Mouse (Mus musculus) retina, adult 2 months (tissue): ENCODE data around the gene Il2.

Source experiments
- DNase-seq: peaks from one replicate; pipeline ENCODE4 v3.0.0-alpha.2; 2012; ENCODE audit warnings: low read depth, low spot score

Il2 gene

GRCm38 (mm10) chr3:37125655-37126054 is at the start of gene Il2:
Il2 (minus strand) TSS chr3:37125959.
- DNase-seq = no peak

- no peak for DNase-seq
Observed at GRCm38 (mm10) chr3:37174711-37175572, 49.2 kb upstream of the Il2 start.

GRCm38 (mm10) chr3:37173285-37173684 is 47.5 kb upstream of the Il2 start:
- DNase-seq = no peak

GRCm38 (mm10) chr3:37169283-37169682 is 43.5 kb upstream of the Il2 start:
- no peak for DNase-seq

GRCm38 (mm10) chr3:37161096-37161495 is 35.3 kb upstream of the Il2 start:
- no peak for DNase-seq

GRCm38 (mm10) chr3:37158246-37158645 is 32.5 kb upstream of the Il2 start:
- no peak for DNase-seq

- DNase-seq = no peak
Observed at GRCm38 (mm10) chr3:37157082-37157481, 31.3 kb upstream of the Il2 start.

- DNase-seq = no peak
Observed at GRCm38 (mm10) chr3:37154396-37154795, 28.6 kb upstream of the Il2 start.

GRCm38 (mm10) chr3:37153004-37153403 is 27.2 kb upstream of the Il2 start:
- no peak for DNase-seq

- DNase-seq = no peak
Observed at GRCm38 (mm10) chr3:37152274-37152673, 26.5 kb upstream of the Il2 start.

GRCm38 (mm10) chr3:37146810-37147209 is 21.1 kb upstream of the Il2 start:
- DNase-seq = no peak

GRCm38 (mm10) chr3:37146406-37146805 is 20.6 kb upstream of the Il2 start:
- no peak for DNase-seq

GRCm38 (mm10) chr3:37144979-37145378 is 19.2 kb upstream of the Il2 start:
- no peak for DNase-seq

GRCm38 (mm10) chr3:37141827-37142226 is 16.1 kb upstream of the Il2 start:
- no peak for DNase-seq

- DNase-seq = no peak
Observed at GRCm38 (mm10) chr3:37140168-37140906, 14.6 kb upstream of the Il2 start.

GRCm38 (mm10) chr3:37139192-37139591 is 13.4 kb upstream of the Il2 start:
- no peak for DNase-seq

GRCm38 (mm10) chr3:37137231-37137630 is 11.5 kb upstream of the Il2 start:
- DNase-seq = no peak

GRCm38 (mm10) chr3:37129063-37129462 is 3.3 kb upstream of the Il2 start:
- DNase-seq = no peak

GRCm38 (mm10) chr3:37128269-37128668 is 2.5 kb upstream of the Il2 start:
- DNase-seq = no peak

- no peak for DNase-seq
Observed at GRCm38 (mm10) chr3:37126162-37126561, 403 bp upstream of the Il2 start.

GRCm38 (mm10) chr3:37090721-37091120 is 35.0 kb downstream of the Il2 start:
- no peak for DNase-seq

- no peak for DNase-seq
Observed at GRCm38 (mm10) chr3:37084860-37085259, 40.9 kb downstream of the Il2 start.

- DNase-seq = peak; percentile 2
Observed at GRCm38 (mm10) chr3:37073211-37073610, 52.5 kb downstream of the Il2 start.
